Mouse (Mus musculus) granulocyte monocyte progenitor cell, adult 5-6 weeks (primary cell): ENCODE results near the gene Slc4a1. TPM values are rescaled to one million over a fixed set of nuclear protein-coding genes. Genes with fewer than 3 reads are reported as not detected.
"Not testable (repeated sequence)": the region's sequence is repeated elsewhere in the genome, so short reads cannot be mapped to it uniquely, and the experiment has no call there.

Experiments
- ATAC-seq: replicated peaks from 2 replicates; pipeline ENCODE4 v1.8.0; 2016; ENCODE audit warnings: mild to moderate bottlenecking, moderate TSS enrichment, inconsistent platforms; ENCODE audit not compliant: poor library complexity, severe bottlenecking
- total RNA-seq, 2 experiments: library from RNA; stranded (forward) in 1 of 2; stranded (reverse) in 1 of 2; fragments of 200-712, 200-1000 nt in 1 of 2; fragments of >200 nt in 1 of 2; fragmentation: Nextera tagmentation in 1 of 2; gene quantifications; 2 replicates each; pipeline ENCODE4 v1.2.3; 2014 to 2017

The Slc4a1 gene
- total RNA-seq, 2 experiments from 2014 or later: under 0.01 TPM; not detected in 1

DNA sequence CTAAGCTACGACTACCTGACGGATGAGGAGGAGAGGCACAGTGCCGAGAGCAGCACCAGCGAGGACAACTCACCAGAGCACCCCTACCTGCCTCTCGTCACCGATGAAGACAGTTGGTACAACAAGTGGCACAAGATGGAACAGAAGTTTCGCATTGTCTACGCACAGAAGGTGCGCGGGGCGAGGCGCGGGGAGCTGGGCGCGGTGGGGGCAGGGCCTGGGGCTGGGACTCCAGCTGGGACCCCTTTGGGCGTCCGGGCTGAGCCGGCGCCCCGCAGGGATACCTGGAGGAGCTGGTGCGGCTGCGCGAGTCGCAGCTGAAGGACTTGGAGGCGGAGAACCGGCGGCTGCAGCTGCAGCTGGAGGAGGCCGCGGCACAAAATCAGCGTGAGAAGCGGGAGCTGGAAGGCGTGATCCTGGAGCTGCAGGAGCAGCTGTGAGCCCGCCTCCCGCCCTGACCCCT, 33.6 kb upstream of the Slc4a1 start:
- ATAC-seq: no peak

DNA sequence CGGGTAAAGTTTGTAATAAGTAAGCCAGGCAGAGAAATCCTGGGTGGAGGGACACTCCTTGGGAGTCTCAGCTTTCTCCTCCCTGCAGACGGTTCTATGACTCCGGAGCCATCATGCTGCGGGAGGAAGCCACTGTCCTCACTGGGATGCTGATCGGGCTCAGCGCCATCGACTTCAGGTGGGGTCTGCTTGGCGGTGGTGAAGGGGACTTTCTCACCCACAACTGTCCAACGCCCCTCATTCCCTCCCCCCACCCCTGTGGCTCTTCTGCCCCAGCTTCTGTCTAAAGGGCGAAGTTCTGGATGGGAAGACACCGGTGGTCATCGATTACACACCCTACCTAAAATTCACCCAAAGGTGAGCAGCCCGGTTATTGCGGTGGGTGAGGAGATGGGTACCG, 33.1 kb upstream of the Slc4a1 start:
- ATAC-seq: no peak

DNA sequence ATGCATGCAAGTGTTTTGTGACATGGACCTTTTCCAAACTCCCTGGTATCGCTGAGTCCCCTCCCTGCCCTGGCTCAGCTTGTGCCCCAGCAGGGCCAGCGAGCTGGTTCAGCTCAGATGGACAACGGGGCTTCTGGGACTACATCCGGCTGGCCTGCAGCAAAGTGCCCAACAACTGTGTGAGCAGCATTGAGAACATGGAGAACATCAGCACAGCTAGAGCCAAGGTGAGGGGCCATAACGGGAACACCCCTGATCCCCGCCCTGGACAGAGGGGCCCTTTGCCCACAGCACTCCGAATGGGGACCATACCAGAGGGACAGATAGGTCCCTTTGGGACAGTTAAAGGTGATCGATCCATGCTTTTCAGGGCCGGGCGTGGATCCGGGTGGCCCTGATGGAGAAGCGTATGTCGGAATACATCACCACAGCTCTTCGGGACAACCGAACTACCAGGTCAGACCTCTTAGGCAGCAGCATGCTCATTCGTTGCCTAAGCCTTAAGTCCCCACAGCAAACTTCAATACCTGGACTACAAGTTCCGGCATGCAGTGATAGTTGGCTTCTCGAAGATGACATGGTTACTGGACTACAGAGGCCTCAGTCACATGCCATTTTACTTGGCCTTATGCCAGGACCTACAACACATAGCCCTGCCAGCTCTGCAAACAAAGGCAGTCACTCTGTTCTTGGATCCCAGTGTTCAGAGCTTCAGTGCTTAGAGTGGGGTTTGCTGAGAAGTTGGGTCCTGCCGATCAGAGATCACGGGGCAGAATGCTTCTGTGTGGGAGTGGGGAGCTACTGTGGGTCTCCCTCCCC, 32.2 kb upstream of the Slc4a1 start:
- ATAC-seq: no peak

DNA sequence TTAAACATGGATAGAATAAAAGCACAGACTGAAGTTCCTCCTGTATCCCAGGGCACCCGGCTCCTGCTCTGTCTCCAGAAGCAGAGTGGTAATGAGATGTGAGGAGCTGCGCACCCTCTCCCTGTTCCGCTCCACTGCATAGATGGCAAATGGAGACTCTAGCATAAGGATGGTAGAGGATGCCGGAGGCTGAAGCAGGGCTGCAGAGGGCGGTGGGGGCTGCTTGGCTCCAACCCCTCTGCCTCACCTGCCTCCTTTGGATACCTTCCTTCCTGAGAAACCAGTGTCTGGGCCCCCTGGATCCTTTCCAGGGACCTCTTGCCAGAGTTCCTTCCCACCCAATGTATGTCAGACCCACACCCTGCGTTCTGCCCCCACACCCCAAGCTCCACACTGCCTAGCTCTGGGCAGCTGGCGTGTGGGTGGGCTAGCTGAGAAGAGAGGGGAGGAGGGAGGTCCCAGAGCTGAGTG, 30.7 kb upstream of the Slc4a1 start:
- ATAC-seq: no peak

DNA sequence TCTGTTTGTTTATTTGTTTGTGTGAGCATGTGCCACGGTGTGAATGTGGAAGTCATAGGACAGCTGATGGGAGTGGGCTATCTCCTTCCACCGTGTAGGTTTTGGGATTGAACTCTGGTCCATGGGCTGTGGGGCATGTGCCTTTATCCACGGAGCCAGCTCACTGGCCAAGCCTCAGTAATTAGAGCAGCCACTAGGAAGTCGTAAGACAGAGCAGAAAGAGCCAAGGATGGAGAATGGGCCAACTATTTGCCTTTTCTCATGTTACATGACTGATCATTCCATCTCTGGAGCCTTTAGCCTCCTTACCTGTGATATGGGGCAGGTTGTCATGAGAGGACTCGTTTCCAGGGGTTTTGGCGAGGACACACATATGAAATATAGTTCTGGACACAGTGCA, 30.3 kb upstream of the Slc4a1 start:
- no peak for ATAC-seq

DNA sequence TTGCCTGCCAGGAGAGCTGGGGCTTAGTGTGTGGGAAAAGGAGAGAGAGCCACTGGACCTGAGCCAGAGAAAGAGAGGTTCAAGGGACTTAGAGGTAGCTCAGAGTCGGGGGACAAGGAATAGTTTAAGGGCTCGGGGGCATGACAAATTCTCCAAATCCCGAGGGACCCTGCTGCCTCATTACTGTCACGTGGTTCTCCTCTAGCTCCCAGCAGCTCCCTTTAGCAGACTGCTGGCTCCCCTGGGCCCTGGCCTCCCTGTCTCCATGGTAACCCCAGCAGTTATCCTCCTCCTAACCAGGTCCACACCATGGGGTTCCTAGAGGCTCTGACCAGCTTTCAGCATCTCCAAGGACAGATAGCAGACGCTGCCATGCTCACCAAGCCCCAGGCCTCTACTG, 29.2 kb upstream of the Slc4a1 start:
- no peak for ATAC-seq

DNA sequence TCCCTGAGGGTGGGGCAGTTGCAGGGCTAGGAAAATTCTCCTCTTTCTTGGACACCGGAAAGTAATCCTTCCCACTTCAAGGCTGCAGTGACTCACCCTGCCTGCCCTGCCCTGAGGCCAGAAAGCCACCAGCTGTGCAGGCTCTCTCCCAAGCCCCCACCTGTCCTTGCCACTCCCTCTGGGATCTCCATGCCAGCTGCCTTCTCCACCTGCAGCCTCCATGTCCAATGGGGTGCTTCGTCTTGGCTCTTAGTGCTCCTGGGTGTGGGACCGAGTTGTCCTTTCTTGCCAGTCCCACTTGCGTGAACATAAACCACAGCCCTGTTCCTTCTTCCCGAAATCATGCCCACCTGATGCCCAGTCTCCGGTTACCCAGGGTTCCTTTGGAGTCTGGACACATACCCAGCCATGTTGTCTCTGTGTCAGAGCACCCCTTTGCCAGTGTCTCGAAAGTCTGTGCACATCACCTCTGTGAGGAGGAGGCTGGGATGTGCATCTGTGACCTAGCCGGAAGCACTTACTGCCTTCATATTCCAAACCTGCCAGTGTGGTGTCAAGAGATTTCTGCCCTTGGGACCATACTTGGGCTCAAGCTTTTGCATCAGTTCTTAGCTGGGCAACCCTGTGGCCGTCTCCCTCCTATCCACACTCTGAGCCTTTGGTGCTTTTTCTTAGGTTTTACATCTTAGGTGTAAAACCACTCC, 28.6 kb upstream of the Slc4a1 start:
- no peak for ATAC-seq

DNA sequence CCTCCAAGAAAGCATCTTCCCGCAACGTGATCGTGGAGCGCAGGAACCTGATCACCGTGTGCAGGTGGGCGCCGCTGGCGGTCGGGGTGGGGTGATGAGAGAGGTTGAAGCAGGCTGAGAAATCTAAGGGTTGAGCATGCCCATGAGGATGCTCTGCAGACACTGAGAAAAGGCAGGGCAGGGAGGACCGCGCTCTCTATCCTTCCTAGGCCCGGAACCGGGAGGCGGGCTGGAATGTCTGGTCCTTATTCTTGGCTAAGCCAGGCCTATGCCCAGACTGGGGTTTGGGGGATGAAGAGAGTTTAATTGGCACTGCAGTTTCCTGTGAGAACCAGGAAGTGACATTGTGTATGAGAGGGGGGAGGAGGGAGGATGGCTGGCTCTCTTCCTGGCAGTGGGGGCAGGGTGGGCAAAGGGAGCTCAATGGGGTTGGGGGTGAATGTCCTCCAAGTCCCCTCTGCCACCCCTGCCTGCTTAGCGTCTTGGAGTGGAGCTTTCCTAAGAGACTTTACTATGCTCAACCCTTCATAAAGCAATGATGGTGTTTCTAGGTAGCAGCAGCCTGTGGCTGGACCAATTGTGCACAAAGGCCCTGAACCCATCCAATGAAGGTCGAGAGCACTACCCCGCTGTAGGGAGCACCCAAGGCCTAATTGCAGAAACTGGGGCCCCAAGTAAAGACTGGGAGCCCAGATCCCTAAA, 27.9 kb upstream of the Slc4a1 start:
- ATAC-seq: no peak

DNA sequence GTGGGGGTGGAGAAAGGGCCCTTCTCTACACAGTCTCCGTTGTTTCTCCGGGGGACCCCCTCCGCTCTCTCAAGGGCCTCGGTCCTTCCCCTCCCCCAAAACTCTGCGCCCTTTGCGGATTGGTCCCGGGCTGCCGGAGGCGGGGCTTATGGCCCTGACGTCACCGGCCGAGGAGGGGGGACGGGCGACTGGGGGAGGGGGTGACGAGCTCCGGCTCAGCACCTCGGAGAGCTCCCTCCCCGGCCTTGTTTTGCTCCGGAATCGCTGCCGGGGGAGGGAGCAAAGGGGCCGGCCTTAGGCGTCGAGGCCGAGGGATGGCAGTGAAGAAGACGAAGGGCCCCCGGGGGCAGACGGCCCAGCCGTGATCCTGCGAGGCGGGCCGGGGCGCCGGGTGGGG, 27.2 kb upstream of the Slc4a1 start, which contains the start of gene Rundc3a:
TSS of gene Rundc3a (plus strand) at position 166 of the 397 bp plus-strand sequence.
- peak; percentile 87 for ATAC-seq

DNA sequence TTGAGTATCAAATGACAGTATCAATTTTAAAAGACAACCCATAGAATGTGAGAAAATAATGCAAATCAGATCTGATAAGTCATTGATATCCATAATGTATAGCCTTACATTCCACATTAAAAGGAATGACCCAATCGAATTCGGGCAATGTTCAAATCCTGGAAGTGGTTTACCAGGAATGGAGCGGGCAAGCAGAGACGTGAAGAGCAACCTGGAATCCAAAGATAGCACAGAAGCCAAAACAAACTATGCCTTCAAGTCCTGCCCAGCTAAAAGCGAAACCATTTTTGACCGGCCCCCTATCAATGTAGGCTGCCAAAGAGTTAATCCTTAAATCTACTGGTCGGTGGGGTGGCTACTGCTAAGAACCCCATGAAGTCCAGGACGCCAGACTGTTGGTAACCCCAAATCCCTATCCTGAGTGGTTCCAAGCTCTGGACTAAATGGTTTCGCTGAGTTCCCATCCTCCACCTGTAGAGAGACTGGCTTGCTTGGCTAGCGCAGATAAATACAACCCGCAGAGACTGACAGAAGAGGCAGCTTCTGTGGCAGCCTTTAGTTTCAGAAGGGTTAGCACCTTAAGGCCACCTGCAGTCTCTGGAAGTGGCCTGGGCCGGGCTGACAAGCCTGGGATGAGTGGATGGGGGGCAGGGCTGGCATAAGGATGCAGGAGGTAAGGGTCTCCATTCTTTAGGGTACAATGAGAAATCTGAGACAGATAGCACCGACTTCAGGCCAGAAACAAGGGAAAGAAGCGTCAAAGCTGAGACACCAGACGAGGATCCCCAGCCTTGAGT, 26.6 kb upstream of the Slc4a1 start:
- ATAC-seq: no peak

DNA sequence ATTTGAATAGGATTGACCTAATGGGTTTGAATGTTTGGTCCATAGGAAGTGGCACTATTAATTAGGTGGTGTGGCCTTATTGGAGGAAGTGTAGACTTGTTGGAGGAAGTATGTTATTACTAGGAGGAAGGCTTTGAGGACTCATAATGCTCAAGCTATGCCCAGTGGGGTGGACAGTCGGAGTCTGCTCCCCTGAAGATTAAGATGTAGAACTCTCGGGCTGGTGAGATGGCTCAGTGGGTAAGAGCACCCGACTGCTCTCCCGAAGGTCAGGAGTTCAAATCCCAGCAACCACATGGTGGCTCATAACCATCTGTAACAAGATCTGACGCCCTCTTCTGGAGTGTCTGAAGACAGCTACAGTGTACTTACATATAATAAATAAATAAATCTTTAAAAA, 23.4 kb upstream of the Slc4a1 start:
- not testable (repeated sequence) for ATAC-seq

DNA sequence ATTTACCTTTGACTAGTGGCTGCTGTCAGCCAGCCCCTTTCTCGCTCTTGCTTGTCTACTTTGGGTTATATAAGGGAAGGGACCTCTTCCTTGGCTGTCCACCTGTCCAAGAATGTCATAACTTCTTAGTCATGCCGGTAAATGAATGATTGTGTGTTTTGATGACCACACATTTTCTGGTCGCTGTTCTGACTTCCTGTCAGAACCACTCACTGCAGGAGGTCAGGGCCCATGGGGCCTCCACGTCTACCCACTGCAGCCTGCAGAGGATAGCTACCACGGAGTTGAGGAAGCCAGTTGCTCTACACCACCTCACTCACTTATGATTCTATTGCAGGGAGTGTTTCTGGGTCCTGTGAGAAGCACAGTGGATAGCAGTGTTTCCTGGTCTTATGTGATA, 20.1 kb upstream of the Slc4a1 start:
- ATAC-seq: no peak

DNA sequence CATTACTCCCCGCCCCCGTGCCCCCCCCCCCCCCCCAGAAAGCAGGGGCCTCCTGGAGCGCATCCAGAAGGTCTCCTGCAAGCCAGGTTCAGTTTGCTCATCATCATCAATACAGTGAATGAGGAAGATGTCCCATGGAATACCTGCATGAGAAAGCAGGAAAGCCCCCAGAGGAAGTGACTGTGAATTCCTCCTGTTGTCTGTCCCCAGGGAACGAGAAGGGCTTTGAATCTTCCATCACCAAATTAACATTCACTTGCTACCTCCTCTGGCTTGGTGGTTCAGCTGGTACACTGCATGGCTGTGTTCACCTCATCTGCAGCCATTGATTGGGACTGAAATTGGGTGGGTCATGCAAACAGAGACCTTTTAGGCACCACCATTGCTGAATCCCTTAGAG, 19.1 kb upstream of the Slc4a1 start:
- ATAC-seq: no peak

DNA sequence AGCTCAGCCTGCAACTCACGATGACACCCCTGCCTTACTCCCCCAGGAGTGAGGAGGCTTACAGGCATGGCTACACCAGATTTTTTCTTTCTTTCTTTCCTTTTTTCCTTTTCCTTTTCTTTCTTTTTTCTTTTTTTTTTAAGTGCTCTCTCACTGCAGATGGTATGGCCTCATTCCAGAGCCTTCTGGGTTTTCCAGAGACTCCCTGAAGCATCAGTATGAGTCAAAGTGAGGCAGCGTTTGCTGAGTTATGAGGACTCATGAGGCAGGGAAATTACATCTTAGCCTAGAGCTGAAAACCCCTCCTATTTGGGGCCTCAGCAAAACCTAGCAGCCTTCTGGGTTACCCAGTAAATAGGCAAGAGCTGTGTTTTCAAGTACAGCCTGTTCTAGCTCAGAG, 18.4 kb upstream of the Slc4a1 start:
- ATAC-seq: no peak

DNA sequence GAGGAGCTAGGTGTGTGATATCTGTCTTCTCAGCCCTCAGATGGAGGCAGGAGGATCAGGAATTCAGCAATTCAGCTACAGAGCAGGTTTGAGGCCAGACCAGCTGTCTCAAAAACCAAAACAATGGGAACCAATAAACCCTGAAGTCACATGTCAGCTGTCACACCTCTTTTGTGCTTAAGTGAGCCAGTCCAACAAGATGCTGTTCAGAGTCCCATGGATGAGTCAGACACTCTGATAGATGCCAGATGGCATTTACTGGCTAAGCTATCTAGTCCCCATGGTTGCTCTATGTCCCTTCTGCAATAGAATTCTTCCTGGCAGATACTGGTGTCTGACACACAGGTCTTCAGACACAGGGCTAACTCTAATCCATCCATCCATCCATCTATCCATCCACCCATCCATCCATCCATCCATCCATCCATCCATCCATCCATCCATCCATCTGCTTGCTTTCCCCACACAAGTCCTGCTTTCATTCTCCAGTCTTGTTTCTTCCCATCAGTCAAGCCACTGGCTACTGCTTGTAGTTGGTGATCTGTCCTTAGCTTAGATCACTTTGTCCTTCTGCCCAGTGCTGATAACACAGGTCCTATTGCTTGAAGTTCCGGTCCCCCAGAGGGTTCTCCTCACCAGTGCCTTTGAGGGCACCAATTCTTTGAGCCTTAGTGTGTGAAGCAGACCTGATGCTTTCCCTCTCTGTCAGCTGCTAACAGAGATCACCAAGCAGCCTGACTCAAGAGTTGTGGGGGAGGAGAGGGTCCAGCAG, 17.5 kb upstream of the Slc4a1 start:
- ATAC-seq: no peak

DNA sequence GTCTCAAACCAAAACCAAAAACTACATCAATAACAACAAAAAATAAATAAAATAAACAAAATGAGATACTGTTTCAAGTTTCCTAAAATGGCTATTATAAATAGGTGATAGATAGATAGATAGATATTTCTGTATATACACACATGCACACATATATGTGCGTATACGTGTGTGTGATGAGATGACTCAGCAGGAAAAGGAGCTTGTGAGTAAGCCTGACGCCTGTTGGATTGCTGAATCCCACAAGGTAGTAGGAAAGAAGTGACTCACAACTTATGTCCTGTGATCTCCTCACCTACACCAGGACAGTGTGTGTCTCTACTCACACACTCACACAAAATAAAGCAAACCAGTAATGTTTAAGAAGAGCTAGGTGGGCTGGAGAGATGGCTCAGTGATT, 16.8 kb upstream of the Slc4a1 start:
- no peak for ATAC-seq

DNA sequence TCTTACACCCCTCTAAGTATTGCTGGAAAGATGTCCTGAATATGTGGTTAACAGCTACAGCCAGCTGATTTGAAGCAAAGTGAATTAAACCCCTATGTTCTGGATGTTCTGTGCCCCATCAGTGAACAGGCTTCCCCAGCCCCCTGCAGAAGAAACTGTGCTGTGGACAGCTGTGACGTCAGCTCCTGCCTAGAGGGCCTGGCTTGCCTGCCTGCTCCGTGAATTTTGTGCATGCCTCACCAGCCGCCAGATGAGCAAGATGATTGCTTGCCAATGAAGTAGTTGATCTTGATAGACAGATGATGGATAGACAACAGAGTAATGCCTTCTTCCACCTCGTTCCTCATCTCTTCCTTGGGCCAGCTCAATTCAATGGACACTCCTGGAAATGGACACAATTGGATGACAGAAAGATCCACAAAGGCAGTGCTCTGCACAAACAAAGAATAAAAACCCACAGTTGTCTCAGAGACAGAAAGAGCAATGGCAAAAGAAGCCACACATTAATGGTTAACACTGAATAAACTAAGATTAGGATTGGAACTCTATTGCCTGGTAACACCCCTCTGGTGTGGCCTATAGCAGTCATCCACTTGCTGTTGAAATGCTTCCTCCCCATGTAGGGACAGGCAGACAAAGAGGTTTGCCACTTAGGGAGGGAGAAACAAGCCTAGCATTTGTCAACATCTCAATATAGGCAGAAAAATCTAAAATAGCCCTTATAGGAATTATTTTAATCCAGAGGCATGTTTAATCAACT, 15.5 kb upstream of the Slc4a1 start:
- ATAC-seq: no peak

DNA sequence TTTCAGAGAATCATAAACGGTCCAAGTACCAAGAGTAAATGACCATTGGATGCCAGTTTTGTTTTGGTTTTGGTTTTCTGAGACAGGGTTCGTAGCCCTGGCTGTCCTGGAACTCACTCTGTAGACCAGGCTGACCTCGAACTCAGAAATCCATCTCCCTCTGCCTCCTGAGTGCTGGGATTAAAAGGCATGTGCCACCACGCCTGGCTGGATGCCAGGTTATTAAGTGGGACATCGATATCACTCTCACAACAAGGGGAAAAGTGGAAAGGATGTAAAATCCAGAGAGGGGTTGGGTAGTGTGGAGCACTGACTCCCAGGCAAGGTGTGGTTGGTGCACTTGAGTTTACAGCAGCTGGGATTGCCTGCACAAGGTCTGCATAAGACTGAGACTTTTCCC, 14.1 kb upstream of the Slc4a1 start:
- ATAC-seq: no peak

DNA sequence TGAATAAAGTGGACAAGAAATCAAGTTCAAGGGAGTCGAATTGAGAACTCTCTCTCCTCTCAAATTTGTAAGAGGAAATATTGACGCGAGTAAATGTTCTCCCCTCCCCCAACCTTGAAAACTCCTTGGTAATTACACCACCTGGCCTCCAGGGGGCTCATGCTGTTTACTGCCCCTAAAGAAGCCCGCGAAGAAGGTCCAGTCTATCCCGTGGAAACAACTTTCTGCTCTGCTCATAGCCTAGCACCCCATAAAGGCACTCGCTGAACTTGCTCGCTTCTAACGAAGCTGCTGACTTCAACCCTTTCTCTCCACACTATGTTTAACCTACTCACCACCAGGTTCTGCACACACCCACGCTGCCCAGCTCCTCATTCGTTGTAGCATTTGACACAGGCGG, 11.2 kb upstream of the Slc4a1 start:
- ATAC-seq: no peak
